Mouse (Mus musculus) embryonic facial prominence, embryonic 15.5 days (tissue): ENCODE data around the gene Fgd6. TPM values are rescaled to one million over a fixed set of nuclear protein-coding genes. Genes with fewer than 3 reads are reported as not detected.
A peak's percentile ranks its signal among the peaks of the same experiment; 100 is the strongest.

Source experiments
- ATAC-seq: fragments of 200-750 bp; cut with Nextera tagmentation; 2 replicates; pipeline ENCODE4 v1.8.0; 2017; ENCODE audit warnings: low read depth, moderate TSS enrichment; ENCODE audit not compliant: insufficient number of reproducible peaks, low FRiP score, low TSS enrichment
- H3K27ac ChIP-seq: fragments of 300-500 bp; sonication (generic); replicated peaks from 2 replicates; pipeline ENCODE4 v1.5.1; 2015; ENCODE audit warnings: mild to moderate bottlenecking, inconsistent platforms
- H3K27me3 ChIP-seq: fragments of 300-500 bp; sonication (generic); 2 replicates; pipeline ENCODE4 v1.6.1; 2015; ENCODE audit warnings: inconsistent platforms
- H3K36me3 ChIP-seq: fragments of 300-500 bp; sonication (generic); 2 replicates; pipeline ENCODE4 v1.6.1; 2015; ENCODE audit warnings: mild to moderate bottlenecking, inconsistent platforms
- H3K4me1 ChIP-seq: fragments of 300-500 bp; sonication (generic); 2 replicates; pipeline ENCODE4 v1.6.1; 2015; ENCODE audit warnings: inconsistent platforms
- H3K4me2 ChIP-seq: fragments of 300-500 bp; sonication (generic); replicated peaks from 2 replicates; pipeline ENCODE4 v1.6.1; 2015; ENCODE audit warnings: mild to moderate bottlenecking, inconsistent platforms
- H3K4me3 ChIP-seq: fragments of 300-500 bp; sonication (generic); replicated peaks from 2 replicates; pipeline ENCODE4 v1.5.1; 2015; ENCODE audit warnings: mild to moderate bottlenecking, inconsistent platforms
- H3K9ac ChIP-seq: fragments of 300-500 bp; sonication (generic); 2 replicates; pipeline ENCODE4 v1.6.1; 2015; ENCODE audit warnings: inconsistent platforms
- H3K9me3 ChIP-seq: fragments of 300-500 bp; sonication (generic); replicated peaks from 2 replicates; pipeline ENCODE4 v1.6.1; 2016; ENCODE audit warnings: inconsistent platforms
- WGBS: fragments of 180-500 bp; shearing (Covaris S2); methylation state at CpG from one replicate; pipeline ENCODE4 v1.1.7; 2015; 5-methylcytosine and 5-hydroxymethylcytosine counted together
- polyA plus RNA-seq: library from polyadenylated mRNA; unstranded; fragments of >200 nt; fragmentation: Nextera tagmentation; extraction: Ambion mirVana; gene quantifications from 2 replicates; pipeline ENCODE4 v1.2.1, GENCODE M21; 2015

The Fgd6 gene
- polyA plus RNA-seq, 1 experiment from 2014 or later, result 2.4 TPM

DNA sequence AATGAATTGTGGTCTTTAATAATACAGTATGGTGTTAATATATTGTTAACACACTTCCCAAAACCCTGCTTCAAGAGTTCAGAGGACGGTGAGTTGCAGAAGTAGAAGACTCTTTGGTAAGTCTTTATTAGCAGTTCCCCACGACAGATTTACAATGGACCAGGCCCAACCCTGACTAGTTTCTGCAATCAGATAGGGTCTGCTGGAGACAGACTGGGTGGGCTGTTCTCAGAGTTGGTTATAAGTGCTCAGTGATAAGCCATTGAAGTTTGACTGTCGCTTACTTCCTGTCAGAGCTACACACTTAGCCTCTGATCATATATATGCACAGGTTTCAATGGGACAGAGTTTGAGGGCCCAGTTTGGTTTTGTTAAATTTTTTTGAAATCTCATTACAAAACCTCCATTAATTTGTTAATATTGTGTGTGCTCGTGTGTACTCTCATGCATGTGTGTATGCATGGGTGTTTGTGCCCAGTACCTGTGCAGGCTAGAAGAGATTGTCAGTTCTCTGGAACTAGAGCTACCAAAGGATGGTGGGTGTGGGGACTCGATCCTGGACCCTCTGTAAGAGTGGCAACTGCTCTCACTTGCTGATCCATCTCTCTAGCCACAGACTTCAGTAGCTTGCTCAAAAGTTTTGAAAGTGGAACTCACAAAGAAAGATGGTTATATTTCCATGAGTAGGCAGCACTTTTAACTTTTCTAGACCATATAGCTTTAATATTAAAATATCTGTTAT, 128.5 kb downstream of the Fgd6 start:
- ATAC-seq, result no peak
- WGBS, result 86% methylated on average over 5 of the region's 5 CpGs
- H3K36me3 ChIP-seq, result peaks cover 64% of the 10 kb centered on the region

DNA sequence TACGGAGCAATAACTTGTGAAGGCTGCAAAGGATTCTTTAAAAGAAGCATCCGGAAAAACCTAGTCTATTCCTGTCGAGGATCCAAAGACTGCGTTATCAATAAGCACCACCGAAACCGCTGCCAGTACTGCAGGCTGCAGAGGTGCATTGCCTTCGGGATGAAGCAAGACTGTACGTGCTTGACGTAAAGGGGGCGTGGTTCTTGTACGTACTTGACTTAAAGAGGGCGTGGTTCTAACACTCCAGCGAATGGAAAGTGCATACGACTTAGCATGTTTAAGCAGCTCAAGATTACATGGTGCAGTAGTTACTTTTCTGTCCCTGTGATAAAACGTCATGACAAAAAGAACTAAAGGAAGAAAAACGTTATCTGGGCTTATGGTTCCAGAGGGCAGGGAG, 129.6 kb downstream of the Fgd6 start:
- H3K4me2 ChIP-seq, result no peak overlapping the region
- no peak overlapping the region for H3K27ac ChIP-seq
- H3K36me3 ChIP-seq, result peaks cover 65% of the 10 kb centered on the region
- H3K27me3 ChIP-seq, result no peaks in the 10 kb centered on the region
- H3K4me1 ChIP-seq, result no peaks in the 10 kb centered on the region
- WGBS, result 85% methylated on average over 16 of the region's 16 CpGs
- ATAC-seq, result no peak
- no peak overlapping the region for H3K4me3 ChIP-seq
- H3K9me3 ChIP-seq, result no peaks in the 10 kb centered on the region
- no peak overlapping the region for H3K9ac ChIP-seq

More for the DNA sequence above, 128.5 kb downstream of the Fgd6 start:
- no peak overlapping the region for H3K4me3 ChIP-seq
- no peak overlapping the region for H3K27ac ChIP-seq
- no peak overlapping the region for H3K9ac ChIP-seq
- H3K27me3 ChIP-seq, result no peaks in the 10 kb centered on the region
- H3K9me3 ChIP-seq, result no peaks in the 10 kb centered on the region
- H3K4me2 ChIP-seq, result no peak overlapping the region
- H3K4me1 ChIP-seq, result no peaks in the 10 kb centered on the region

DNA sequence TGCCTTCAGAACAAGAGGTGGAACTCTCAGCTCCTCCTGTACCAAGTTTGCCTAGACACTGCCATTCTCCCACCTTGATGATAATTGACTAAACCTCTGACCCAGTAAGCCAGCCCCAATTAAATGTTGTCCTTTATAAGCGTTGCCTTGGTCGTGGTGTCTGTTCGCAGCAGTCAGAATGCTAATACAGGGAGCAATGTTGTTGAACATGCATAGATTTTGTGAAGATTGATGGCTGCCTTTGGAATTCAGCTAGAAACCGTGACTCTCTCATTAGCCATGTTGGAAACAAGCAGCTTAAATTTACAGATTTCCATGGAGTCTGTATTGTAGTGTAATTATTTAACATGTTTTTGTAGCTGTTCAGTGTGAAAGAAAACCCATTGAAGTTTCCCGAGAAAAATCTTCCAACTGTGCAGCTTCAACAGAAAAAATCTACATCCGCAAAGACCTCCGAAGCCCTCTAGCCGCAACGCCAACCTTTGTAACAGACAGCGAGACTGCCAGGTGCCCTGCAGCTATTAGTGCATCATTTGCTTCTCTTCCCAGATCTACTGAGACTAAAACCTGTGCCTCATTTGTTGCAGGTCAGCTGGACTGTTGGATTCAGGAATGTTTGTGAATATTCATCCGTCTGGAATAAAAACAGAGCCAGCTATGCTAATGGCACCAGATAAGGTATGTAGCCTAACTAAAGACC, 131.4 kb downstream of the Fgd6 start:
- ATAC-seq, result no peak
- 85% methylated on average over 11 of the region's 11 CpGs for WGBS
- no peak overlapping the region for H3K4me3 ChIP-seq

DNA sequence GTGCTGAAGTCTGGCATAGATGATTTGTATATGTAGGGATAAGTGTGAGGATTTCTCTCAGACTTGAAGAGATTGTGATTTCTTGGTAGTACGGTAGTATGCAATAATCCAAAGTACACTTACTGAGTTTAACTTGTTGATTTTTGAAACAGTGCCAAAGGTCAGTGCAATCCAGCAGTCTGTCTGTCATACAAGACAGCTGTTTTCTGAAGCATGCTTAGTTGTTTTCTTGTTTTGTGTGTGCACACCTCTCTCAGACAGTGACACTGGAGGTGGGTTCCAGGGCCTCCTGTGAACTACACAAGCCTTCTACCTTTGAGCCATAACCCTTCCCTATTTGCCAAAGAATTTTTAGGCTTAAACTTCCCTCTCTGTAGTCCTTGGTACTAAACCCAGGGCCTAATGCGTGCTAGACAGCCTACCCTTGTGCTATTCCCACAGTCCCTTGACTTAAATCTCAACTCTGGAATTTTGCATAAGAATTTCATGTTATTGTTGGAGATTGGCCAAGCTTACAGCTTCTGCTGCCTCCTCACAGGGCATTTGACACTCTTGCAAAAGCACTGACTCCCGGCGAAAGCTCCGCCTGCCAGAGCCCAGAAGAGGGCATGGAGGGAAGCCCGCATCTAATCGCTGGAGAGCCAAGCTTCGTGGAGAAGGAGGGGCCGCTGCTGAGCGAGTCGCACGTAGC, 135.8 kb downstream of the Fgd6 start:
- H3K27ac ChIP-seq, result 0 out of 2 replicates have a peak overlapping the region, but pooled peaks have one; percentile 34
- no peak overlapping the region for H3K4me2 ChIP-seq
- no peak for ATAC-seq
- no peaks in the 10 kb centered on the region for H3K9me3 ChIP-seq
- H3K4me1 ChIP-seq, result no peaks in the 10 kb centered on the region
- peaks cover 88% of the 10 kb centered on the region for H3K36me3 ChIP-seq
- no peak overlapping the region for H3K4me3 ChIP-seq
- 52% methylated on average over 12 of the region's 12 CpGs for WGBS
- H3K27me3 ChIP-seq, result no peaks in the 10 kb centered on the region
- no peak overlapping the region for H3K9ac ChIP-seq

More for the DNA sequence above, 131.4 kb downstream of the Fgd6 start:
- Histone ChIP-seq H3K4me1 (no peaks in the 10 kb centered on the region), H3K27ac (no peak overlapping the region), H3K9me3 (no peaks in the 10 kb centered on the region), H3K27me3 (no peaks in the 10 kb centered on the region), H3K9ac (no peak overlapping the region), H3K4me2 (no peak overlapping the region), H3K36me3 (peaks cover 74% of the 10 kb centered on the region)

DNA sequence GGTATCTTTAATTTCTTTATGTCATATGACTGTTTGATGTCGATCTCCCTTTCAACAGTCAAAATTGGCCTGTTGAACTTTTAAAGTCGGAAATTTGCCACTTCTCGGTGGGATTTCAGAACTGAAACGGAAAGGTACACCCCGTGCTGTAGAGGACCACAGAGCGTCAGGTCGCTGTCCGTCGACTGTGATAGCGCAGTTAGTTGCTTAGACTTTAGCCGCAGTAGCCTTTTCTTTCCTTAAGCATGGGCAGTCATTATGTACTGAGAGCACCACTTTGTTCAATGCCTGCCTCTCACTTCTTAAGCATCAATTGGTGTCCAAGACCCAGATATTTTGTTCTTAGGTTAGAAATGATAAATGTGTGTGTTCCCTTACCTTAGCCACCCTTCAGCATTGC, 136.3 kb downstream of the Fgd6 start:
- Histone ChIP-seq H3K36me3 (peaks cover 83% of the 10 kb centered on the region), H3K4me3 (no peak overlapping the region), H3K9ac (no peak overlapping the region), H3K27me3 (no peaks in the 10 kb centered on the region), H3K4me1 (no peaks in the 10 kb centered on the region), H3K9me3 (no peaks in the 10 kb centered on the region), H3K27ac (no peak overlapping the region), H3K4me2 (no peak overlapping the region)
- no peak for ATAC-seq
- WGBS, result 78% methylated on average over 11 of the region's 11 CpGs

DNA sequence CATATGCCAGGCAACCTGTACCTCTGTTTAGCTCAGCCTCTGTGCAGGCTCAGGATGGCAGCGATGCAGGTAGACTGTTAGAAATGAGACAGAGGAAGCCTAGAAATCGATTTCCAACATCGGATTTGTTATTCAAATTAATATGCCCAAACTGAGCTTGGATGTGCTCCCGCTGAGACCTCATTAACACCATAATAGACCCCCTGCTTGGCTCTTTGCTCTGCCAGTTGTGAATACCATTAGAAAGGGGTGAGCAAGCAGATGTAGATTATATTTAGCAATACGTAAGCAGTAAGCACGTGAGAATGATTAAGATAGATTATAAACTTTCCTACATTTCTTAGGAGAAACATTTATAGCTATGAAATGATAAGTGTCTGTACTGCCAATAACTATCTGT, 136.9 kb downstream of the Fgd6 start:
- WGBS, result 70% methylated on average over 6 of the region's 6 CpGs
- Histone ChIP-seq H3K4me2 (no peak overlapping the region), H3K9ac (no peak overlapping the region), H3K4me1 (no peaks in the 10 kb centered on the region), H3K27me3 (no peaks in the 10 kb centered on the region), H3K36me3 (peaks cover 77% of the 10 kb centered on the region), H3K4me3 (no peak overlapping the region), H3K9me3 (no peaks in the 10 kb centered on the region), H3K27ac (no peak overlapping the region)
- no peak for ATAC-seq

DNA sequence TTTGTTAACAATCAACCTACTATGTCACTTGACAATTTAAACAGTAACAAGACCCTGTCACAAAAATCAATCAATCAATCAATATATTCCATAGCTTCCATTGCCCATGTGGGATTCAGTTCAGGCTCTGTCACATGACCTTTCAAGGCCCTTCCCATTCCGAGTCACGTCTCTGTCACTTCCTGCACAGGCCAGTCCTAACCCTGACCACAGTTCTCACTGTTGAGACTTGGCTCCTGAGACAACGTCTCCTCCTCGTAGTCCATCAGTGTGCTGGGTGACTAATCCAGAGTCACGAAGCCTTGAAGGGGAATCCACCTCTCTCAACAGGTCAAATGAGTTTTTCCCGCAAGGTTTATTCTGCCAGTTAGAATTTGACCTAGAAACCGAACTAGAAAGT, 138.9 kb downstream of the Fgd6 start:
- Histone ChIP-seq H3K27me3 (no peaks in the 10 kb centered on the region), H3K4me1 (no peaks in the 10 kb centered on the region), H3K4me2 (no peak overlapping the region), H3K27ac (no peak overlapping the region), H3K36me3 (peaks cover 59% of the 10 kb centered on the region), H3K9me3 (no peaks in the 10 kb centered on the region), H3K4me3 (no peak overlapping the region), H3K9ac (no peak overlapping the region)
- WGBS, result 80% methylated on average over 7 of the region's 7 CpGs
- no peak for ATAC-seq

DNA sequence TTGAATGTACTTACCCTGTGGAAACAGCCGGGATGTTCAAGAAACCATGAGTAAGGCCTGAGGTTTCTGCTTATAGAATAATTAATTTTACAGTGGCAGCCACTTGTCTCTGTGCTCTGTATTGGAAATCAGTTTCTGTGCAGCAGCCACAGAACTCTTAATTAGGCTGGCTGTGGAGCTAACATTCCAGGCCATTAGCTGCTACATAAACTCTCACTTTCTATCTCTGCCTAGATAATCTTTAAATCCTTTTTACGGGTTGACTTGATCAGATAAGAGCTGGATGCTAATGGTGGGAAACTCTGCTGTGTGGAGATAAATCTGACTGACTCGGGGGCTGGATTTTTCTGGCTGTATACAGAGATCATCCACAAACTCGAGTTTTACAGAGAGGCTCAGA, 147.4 kb downstream of the Fgd6 start:
- Histone ChIP-seq H3K4me3 (no peak overlapping the region), H3K27me3 (no peaks in the 10 kb centered on the region), H3K9me3 (no peaks in the 10 kb centered on the region), H3K4me1 (no peaks in the 10 kb centered on the region), H3K27ac (no peak overlapping the region), H3K4me2 (no peak overlapping the region), H3K36me3 (peaks cover 31% of the 10 kb centered on the region), H3K9ac (no peak overlapping the region)
- no peak for ATAC-seq
- 56% methylated on average over 4 of the region's 4 CpGs for WGBS

Other genes starting within 250 kb of the Fgd6 start
- gene Usp44, start 204.4 kb upstream of the Fgd6 start, polyA plus RNA-seq, result 1.3 TPM in 2 replicates
- gene Metap2, start 138.9 kb upstream of the Fgd6 start, polyA plus RNA-seq, result 174 and 185 TPM in 2 replicates
- 25.0 and 29.6 TPM in 2 replicates for gene Vezt, start 184 bp upstream of the Fgd6 start, polyA plus RNA-seq
- 7.8 and 8.1 TPM in 2 replicates for gene Nr2c1, start 112.0 kb downstream of the Fgd6 start, polyA plus RNA-seq
- 271 and 277 TPM in 2 replicates for gene Ndufa12, start 162.7 kb downstream of the Fgd6 start, polyA plus RNA-seq